Mouse (Mus musculus): ENCODE data around the gene Gm21992.

Gene Gm21992

DNA sequence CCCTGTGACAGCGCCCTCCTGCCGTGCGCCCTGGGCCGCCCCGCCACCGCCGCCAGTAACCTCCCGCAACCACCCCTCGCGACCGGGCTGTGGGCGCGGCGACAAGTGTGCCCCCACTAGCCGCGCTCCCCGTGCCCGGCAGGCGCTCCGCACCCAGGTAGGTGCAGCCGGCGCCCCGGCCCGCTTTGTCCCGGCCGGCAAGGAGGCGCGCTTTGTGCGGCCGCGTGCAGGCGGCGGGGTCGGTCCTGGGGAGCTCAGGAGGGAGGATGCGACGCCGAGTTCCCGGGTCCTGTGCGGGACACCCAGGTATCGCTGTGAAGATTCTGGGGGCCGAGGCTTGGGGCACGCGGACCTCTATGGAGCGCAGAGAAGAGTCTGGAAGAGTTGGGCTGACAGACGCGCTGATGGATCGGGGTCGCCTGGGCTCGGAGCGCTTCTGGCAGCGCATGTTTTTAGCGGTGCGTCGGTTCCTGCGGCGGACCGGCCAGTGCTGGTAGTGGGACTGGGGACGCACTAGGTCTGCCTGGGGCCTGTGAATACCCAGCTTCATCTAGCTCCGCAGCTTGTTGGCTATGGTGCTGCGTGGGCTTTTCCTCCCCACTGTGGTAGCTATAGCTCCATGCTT, 99.1 kb downstream of the Gm21992 start:
- WGBS: 2% methylated on average over 60 of the region's 60 CpGs

- WGBS: under 1% methylated on average over 63 of the region's 65 CpGs
Measured at GRCm38 (mm10) chr19:4711601-4712155, 99.7 kb downstream of the Gm21992 start.

GRCm38 (mm10) chr19:4711098-4711600, 100.3 kb downstream of the Gm21992 start, which contains the start of gene Sptbn2:
Sptbn2 (plus strand) TSS chr19:4711167.
- 22% methylated on average over 13 of the region's 13 CpGs for WGBS

GRCm38 (mm10) chr19:4708765-4709164, 102.6 kb downstream of the Gm21992 start:
- 39% methylated on average over 10 of the region's 10 CpGs for WGBS

DNA sequence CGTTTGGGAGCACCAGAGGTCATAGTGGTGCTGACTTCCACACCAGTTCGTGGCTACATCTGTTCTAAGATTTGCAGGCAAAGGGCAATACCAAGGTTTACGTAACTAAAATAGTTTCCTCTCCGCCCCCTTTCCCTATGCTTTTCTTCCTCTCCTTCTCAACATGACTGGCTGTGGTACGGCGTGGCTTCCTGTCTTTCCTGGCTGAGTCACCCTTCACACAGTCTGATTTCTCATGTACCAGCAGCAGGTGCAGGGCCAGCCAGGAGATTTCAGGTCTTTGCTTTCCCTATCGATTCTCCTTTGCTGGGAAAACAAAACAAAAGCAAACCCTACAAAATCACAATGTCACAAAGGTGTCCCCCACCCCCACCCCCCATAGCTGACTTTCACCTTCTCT, 110.2 kb downstream of the Gm21992 start:
- WGBS: 38% methylated on average over 7 of the region's 7 CpGs

- WGBS: 78% methylated on average over 8 of the region's 8 CpGs
Measured at GRCm38 (mm10) chr19:4700656-4701055, 110.8 kb downstream of the Gm21992 start.

- 63% methylated on average over 5 of the region's 5 CpGs for WGBS
Measured at GRCm38 (mm10) chr19:4699821-4700220, 111.6 kb downstream of the Gm21992 start.

GRCm38 (mm10) chr19:4698856-4699255, 112.6 kb downstream of the Gm21992 start:
- 19% methylated on average over 8 of the region's 8 CpGs for WGBS

- WGBS: under 1% methylated on average over 40 of the region's 40 CpGs
Measured at GRCm38 (mm10) chr19:4698205-4698677, 113.2 kb downstream of the Gm21992 start, which contains the start of gene Gm960. Gm960 (minus strand) TSS chr19:4698668.

- 53% methylated on average over 9 of the region's 9 CpGs for WGBS
Measured at GRCm38 (mm10) chr19:4697721-4698120, 113.7 kb downstream of the Gm21992 start.

- WGBS: 44% methylated on average over 3 of the region's 3 CpGs
Measured at GRCm38 (mm10) chr19:4697121-4697520, 114.3 kb downstream of the Gm21992 start.

GRCm38 (mm10) chr19:4694346-4694745, 117.1 kb downstream of the Gm21992 start:
- 74% methylated on average over 3 of the region's 3 CpGs for WGBS
